Mouse (Mus musculus): ENCODE data around the gene Chil6. TPM values are rescaled to one million over a fixed set of nuclear protein-coding genes. Genes with fewer than 3 reads are reported as not detected.

Gene Chil6
- total RNA-seq (2021) = not detected
- long read RNA-seq, experiment 1 = 0 reads
- long read RNA-seq, experiment 2 = 0 reads

DNA sequence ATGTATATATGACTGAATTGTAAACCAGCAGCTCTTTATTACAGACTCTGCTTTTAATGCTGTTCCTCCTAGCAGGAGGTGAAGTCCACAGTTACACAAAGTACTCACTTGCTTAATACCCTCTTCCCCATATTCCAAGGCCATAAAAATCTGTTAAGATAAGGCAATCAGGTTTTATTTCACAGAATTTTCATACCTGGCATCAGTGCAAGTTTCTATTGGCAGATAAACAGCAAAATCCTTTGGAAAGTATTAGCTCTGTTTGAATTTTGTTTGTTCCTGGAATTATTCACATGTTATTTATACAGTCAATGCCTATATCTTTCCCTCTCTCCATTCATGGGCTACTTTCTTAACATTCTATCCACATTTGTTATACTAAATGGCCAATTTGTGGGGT, at the start of gene Chil6:
TSS of gene Chil6 (minus strand) at position 101 of the 400 bp plus-strand sequence.
- no peak for DNase-seq
- intact Hi-C loops (cut with DNase I; ENCODE audit: low total_unique reads) = no loop called here

DNA sequence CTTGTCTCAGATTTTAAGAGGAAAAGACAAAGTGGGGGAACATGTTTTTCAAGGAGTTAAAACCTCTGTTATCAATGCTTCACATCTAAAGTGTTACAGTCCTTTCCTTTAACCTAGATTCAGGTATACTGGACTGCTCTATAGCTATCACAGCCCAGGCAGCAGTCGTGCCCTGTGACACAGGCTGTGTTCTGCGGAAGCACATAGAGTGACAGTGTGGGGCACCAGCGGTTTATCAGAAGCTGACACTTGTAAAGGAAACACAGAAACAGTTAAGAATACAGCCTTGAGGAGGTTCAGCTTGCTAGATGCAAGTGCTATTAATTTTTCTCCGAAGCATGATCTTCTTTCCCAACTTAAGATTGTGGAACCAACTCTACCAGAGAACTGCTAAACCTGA, 46.6 kb upstream of the Chil6 start:
- intact Hi-C loops (cut with DNase I; ENCODE audit: low total_unique reads) = no loop called here
- DNase-seq = no peak

DNA sequence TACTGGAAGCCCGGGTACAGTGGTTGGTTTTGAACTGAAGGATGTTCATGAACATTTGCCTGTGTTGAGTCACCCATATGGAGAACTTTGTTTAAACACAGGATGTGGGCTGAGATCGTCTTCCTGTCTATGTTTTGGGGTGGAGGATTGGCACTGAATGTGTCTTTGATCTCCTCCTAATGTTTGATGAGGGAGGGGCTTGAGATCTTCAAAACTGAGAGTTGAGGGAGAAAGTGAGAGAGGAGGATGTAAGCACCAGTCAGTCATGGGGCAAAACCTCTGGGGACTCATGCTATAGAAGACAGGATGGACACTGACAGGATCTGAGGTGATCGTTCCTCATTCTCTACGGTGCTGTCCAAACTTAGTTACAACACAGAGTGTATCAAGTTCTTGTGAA, 43.6 kb upstream of the Chil6 start:
- DNase-seq = no peak
- intact Hi-C loops (cut with DNase I; ENCODE audit: low total_unique reads) = loop anchor here (5.0 kb wide), 1 partner anchor 457 kb away; no protein-coding TSS in a partner anchor

DNA sequence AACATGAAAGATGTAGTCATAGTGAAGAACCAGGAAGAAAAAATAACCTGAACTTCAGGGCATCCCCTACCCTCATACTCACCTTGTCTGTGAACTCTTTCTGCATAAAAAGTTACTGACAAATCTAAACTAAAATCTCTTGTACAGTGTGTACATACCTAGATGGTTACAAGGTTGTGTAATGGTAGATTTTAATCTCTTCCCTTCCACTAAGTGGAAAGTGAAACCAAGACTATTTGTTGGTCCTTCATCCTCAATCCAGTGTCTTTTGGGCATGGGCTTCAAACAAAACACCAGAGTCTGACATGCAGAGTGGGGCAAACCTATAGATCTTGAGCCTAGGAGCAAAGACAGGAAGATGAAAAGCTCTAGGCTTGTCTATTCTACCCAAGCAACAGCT, 43.0 kb upstream of the Chil6 start:
- no peak for DNase-seq
- intact Hi-C loops (cut with DNase I; ENCODE audit: low total_unique reads) = loop anchor here (5.0 kb wide), 1 partner anchor 457 kb away; no protein-coding TSS in a partner anchor

DNA sequence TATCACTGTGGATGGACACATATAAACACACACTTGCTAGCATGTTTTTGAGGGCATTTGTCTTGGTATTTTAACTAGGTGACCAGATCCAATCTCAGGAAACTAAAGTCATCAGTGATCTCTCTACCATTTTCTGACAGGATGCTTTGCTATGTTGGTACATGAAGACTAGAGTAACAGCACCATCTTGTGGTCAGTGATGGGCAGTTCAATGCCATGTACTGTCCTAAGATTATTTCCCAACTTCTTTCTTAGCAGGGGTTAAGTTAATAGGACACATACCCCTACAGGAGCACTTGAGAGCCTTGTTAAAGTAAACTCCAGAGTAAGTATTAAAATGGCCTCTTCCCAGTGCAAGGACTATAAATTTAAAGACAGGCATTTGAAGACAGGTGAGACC, 42.6 kb upstream of the Chil6 start:
- DNase-seq = no peak
- intact Hi-C loops (cut with DNase I; ENCODE audit: low total_unique reads) = loop anchor here (5.0 kb wide), 1 partner anchor 456 kb away; no protein-coding TSS in a partner anchor

Other genes starting within 250 kb of the Chil6 start
- gene Chil3, start 238.6 kb downstream of the Chil6 start, total RNA-seq (2021) = not detected
- not detected for gene Chil4, start 186.7 kb downstream of the Chil6 start, total RNA-seq (2021)
- gene Dennd2d, start 76.2 kb upstream of the Chil6 start, total RNA-seq (2021) = under 1 TPM; 0.09 to 0.10 TPM
- gene Dram2, start 141.6 kb upstream of the Chil6 start, total RNA-seq (2021) = 10 to 100 TPM; 60.9 to 69.0 TPM
- gene Cept1, start 141.6 kb upstream of the Chil6 start, total RNA-seq (2021) = 10 to 100 TPM; 14.7 to 16.1 TPM